Mouse (Mus musculus) limb, embryonic 13.5 days (tissue): ENCODE measurements at regions not wholly inside any gene's neighbourhood (a gene's known extent, or its start where the extent isn't known, plus 50 kb on each side); places are given as distances from the start of the nearest gene placed in this dataset.

ENCODE experiments used
- ATAC-seq: fragments of 200-750 bp; cut with Nextera tagmentation; 2 replicates; pipeline ENCODE4 v1.8.0; 2017; ENCODE audit warnings: low read depth, moderate number of reproducible peaks, moderate TSS enrichment; ENCODE audit not compliant: low FRiP score
- H3K27ac ChIP-seq: fragments of 300-500 bp; sonication (generic); 2 replicates; pipeline ENCODE4 v1.5.1; 2015; ENCODE audit warnings: inconsistent platforms, mild to moderate bottlenecking, moderate library complexity
- H3K27me3 ChIP-seq: fragments of 300-500 bp; sonication (generic); 2 replicates; pipeline ENCODE4 v1.6.1; 2015; ENCODE audit warnings: mild to moderate bottlenecking, inconsistent platforms
- H3K36me3 ChIP-seq: fragments of 300-500 bp; sonication (generic); 2 replicates; pipeline ENCODE4 v1.6.1; 2015; ENCODE audit warnings: inconsistent platforms, mild to moderate bottlenecking, moderate library complexity
- H3K4me1 ChIP-seq: fragments of 300-500 bp; sonication (generic); 2 replicates; pipeline ENCODE4 v1.6.1; 2015; ENCODE audit warnings: inconsistent platforms
- H3K4me2 ChIP-seq: fragments of 300-500 bp; sonication (generic); replicated peaks from 2 replicates; pipeline ENCODE4 v1.6.1; 2015; ENCODE audit warnings: inconsistent platforms, mild to moderate bottlenecking, moderate library complexity
- H3K4me3 ChIP-seq: fragments of 300-500 bp; sonication (generic); 2 replicates; pipeline ENCODE4 v1.5.1; 2015; ENCODE audit warnings: moderate library complexity, mild to moderate bottlenecking, inconsistent platforms
- H3K9ac ChIP-seq: fragments of 300-500 bp; sonication (generic); 2 replicates; pipeline ENCODE4 v1.6.1; 2015; ENCODE audit warnings: mild to moderate bottlenecking, inconsistent platforms
- H3K9me3 ChIP-seq: fragments of 300-500 bp; sonication (generic); 2 replicates; pipeline ENCODE4 v1.6.1; 2016; ENCODE audit warnings: inconsistent platforms
- WGBS: fragments of 180-500 bp; shearing (Covaris S2); methylation state at CpG from one replicate; pipeline ENCODE4 v1.1.7; 2015; 5-methylcytosine and 5-hydroxymethylcytosine counted together

DNA sequence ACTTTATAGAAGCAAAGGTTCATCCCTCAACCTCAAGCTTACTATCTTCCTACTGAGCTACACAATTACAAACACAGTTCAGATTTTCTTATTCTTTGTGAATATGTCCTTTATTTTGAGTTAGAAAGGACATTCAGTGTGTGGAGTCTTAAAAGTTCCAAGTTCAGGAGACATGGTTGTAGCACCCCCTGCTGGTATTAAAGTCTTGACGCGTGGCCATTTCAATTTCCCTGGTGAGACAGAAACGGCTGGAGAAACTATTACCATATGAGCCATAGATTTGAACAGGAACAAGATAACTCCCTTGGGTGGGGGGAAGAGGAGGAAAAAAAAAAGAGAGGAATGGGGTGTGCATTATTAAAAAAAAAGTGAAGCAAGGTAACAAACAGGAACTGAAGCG is 336.6 kb downstream of the Plod2 start:
- H3K27ac ChIP-seq: no peak overlapping the region
- peak; percentile 24; the same call in 1 of the 2 replicates for ATAC-seq
- H3K4me1 ChIP-seq: no peaks in the 10 kb centered on the region
- H3K4me2 ChIP-seq: no peak overlapping the region
- no peaks in the 10 kb centered on the region for H3K27me3 ChIP-seq
- no peak overlapping the region for H3K4me3 ChIP-seq
- 26% methylated on average over 4 of the region's 4 CpGs for WGBS
- no peaks in the 10 kb centered on the region for H3K36me3 ChIP-seq
- H3K9ac ChIP-seq: no peak overlapping the region
- no peaks in the 10 kb centered on the region for H3K9me3 ChIP-seq

DNA sequence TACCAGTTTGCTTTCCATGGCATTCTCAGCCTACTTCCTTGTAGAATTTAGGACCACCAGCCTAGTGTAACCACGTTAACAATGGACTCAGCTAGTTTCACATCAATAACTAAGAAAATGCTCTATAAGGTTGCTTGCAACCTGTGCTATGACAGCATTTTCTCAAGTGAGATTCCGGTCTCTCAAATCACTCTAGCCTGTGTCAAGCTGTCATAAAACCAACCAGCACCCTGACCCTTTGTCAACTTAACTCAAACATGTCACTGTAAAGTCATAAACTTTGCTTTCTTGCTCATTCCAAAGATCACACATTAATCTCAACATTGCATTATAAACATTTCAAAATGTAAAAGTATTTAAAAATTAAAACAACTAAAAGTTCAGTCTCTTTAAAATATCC is 337.8 kb downstream of the Plod2 start:
- Histone ChIP-seq H3K4me3 (no peak overlapping the region), H3K27ac (no peak overlapping the region)

DNA sequence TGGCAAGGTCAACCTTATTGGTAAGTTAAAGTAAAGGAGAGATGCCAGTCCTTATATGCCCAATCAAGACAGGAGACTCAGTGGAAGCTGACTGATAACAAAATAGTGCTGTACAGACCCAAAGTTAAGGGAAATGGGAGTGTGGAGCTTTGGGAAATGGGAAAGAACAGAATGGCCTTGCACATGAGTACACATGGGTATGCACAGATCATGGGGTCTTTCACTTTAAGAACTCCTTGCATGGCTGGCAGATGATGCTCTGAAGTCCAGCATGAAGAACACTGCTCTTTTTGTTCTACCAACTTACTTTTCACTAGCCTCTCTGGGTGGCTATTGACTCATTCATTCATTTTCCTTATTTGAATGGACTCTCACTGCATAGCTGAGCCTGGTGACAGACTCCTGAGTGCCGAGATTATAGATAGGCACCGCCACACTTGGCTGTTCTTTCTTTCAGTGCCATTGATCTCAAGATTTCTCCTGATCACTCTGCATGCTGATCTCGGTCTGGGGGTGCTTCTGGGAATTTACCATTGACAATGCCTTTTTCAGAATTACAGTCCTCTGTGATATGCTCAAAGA is 340.3 kb downstream of the Plod2 start:
- no peaks in the 10 kb centered on the region for H3K9me3 ChIP-seq
- ATAC-seq: no peak
- no peaks in the 10 kb centered on the region for H3K4me1 ChIP-seq
- H3K36me3 ChIP-seq: no peaks in the 10 kb centered on the region
- H3K9ac ChIP-seq: no peak overlapping the region
- no peak overlapping the region for H3K27ac ChIP-seq
- no peak overlapping the region for H3K4me3 ChIP-seq
- no peaks in the 10 kb centered on the region for H3K27me3 ChIP-seq
- 72% methylated on average over 3 of the region's 3 CpGs for WGBS
- no peak overlapping the region for H3K4me2 ChIP-seq

More for the DNA sequence above, 337.8 kb downstream of the Plod2 start:
- 82% methylated on average over 2 of the region's 2 CpGs for WGBS
- Histone ChIP-seq H3K9ac (no peak overlapping the region), H3K4me1 (no peaks in the 10 kb centered on the region), H3K4me2 (no peak overlapping the region), H3K36me3 (no peaks in the 10 kb centered on the region), H3K9me3 (no peaks in the 10 kb centered on the region), H3K27me3 (no peaks in the 10 kb centered on the region)
- ATAC-seq: no peak

GRCm38 (mm10) chr9:92890063-92890462 is 348.0 kb downstream of the Plod2 start:
- no peaks in the 10 kb centered on the region for H3K9me3 ChIP-seq
- no peak overlapping the region for H3K4me3 ChIP-seq
- H3K9ac ChIP-seq: no peak overlapping the region
- ATAC-seq: no peak
- H3K4me2 ChIP-seq: no peak overlapping the region
- H3K4me1 ChIP-seq: no peaks in the 10 kb centered on the region
- no peak overlapping the region for H3K27ac ChIP-seq
- no peaks in the 10 kb centered on the region for H3K27me3 ChIP-seq
- no peaks in the 10 kb centered on the region for H3K36me3 ChIP-seq

DNA sequence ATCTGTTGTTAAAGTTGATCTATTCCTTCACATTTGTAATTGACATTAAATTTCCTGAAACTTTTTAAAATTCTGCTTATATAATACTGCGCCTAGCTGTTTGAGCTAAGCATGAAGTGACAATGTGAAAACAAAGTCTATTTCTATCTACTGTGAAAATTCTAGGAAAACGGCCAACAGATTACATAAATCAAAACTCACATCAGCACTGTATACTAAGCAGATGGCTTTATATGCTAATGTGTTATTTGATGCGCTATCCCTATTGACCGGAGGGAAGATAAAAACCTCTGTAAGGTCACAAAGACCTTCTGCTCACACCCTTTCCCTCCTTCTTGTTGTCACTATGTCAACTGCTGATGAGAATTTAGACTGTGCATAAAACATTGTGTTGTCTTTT is 357.7 kb downstream of the Plod2 start:
- 86% methylated on average over 4 of the region's 4 CpGs for WGBS
- H3K4me3 ChIP-seq: no peak overlapping the region
- H3K4me2 ChIP-seq: no peak overlapping the region
- H3K9me3 ChIP-seq: no peaks in the 10 kb centered on the region
- no peaks in the 10 kb centered on the region for H3K4me1 ChIP-seq
- H3K27me3 ChIP-seq: no peaks in the 10 kb centered on the region
- no peak overlapping the region for H3K27ac ChIP-seq
- H3K9ac ChIP-seq: no peak overlapping the region
- ATAC-seq: no peak
- H3K36me3 ChIP-seq: no peaks in the 10 kb centered on the region

DNA sequence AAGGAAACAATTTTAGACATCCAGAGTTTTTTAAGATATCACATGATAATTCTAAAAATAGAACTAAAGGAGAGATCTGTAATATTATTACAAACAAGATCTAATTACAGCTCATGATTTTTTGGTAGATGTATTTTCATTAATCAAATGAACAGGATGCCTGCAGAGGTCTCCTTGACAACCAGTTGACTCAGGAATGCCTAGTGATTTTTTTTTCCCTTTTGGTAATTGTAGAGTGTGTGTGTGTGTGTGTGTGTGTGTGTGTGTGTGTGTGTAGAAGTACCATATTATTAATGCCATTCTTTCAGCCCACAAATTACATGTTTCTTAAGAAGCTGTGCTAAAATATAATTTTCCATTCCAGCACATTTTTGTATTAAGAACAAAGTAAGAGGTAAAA is 365.1 kb downstream of the Plod2 start:
- Histone ChIP-seq H3K4me3 (no peak overlapping the region), H3K4me2 (no peak overlapping the region), H3K36me3 (no peaks in the 10 kb centered on the region), H3K4me1 (no peaks in the 10 kb centered on the region), H3K9me3 (no peaks in the 10 kb centered on the region), H3K27ac (no peak overlapping the region), H3K27me3 (no peaks in the 10 kb centered on the region), H3K9ac (no peak overlapping the region)
- ATAC-seq: no peak

GRCm38 (mm10) chr9:92919396-92919795 is 377.4 kb downstream of the Plod2 start:
- Histone ChIP-seq H3K4me2 (no peak overlapping the region), H3K36me3 (no peaks in the 10 kb centered on the region), H3K27ac (no peak overlapping the region), H3K4me1 (no peaks in the 10 kb centered on the region), H3K9me3 (no peaks in the 10 kb centered on the region), H3K27me3 (no peaks in the 10 kb centered on the region), H3K4me3 (no peak overlapping the region), H3K9ac (no peak overlapping the region)
- no peak for ATAC-seq
- 73% methylated on average over 1 of the region's 1 CpGs for WGBS

DNA sequence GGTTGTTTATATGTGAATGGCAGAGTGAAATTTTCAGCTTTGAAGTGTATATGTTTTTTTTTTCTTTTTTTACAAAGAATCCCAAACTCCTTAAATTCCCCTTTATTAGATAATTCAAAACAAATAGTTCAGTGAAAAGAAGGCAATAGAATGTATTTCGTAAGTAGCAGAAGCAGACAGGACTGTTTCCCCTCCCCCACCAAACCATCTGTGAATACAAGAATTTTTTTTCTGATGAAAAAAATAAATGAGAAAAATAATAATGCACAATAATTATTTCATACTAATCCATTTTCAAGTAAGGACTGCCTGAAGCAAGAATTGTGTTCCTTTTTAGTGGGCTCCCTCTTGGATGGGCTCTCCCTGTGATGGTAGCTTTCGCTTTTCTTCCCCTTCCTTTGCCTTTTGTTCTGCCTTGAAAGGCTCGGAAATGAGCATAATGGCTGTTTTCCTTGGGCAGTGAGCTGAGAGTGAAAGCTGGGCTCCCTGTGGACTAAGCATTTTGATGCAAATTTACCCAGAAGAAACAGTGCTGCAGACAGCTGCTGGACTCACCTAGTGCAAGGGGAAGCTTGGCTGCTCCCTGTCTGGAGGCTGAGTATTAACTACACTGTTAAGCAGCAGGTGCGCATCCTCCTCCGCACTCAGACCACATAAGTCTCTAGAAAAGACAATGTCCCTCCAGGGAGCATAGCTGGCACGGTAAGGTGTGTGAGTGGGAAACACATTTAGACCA is 388.4 kb downstream of the Plod2 start:
- Histone ChIP-seq H3K4me3 (no peak overlapping the region), H3K4me2 (no peak overlapping the region), H3K4me1 (no peaks in the 10 kb centered on the region), H3K27ac (no peak overlapping the region), H3K27me3 (no peaks in the 10 kb centered on the region), H3K36me3 (no peaks in the 10 kb centered on the region), H3K9me3 (peaks cover 17% of the 10 kb centered on the region; the same call in 1 of the 2 replicates), H3K9ac (no peak overlapping the region)
- no peak for ATAC-seq
- WGBS: 56% methylated on average over 6 of the region's 6 CpGs

- Histone ChIP-seq H3K9me3 (peaks cover 22% of the 10 kb centered on the region), H3K4me3 (no peak overlapping the region), H3K27me3 (no peaks in the 10 kb centered on the region), H3K4me2 (no peak overlapping the region), H3K4me1 (no peaks in the 10 kb centered on the region), H3K27ac (no peak overlapping the region), H3K9ac (no peak overlapping the region), H3K36me3 (no peaks in the 10 kb centered on the region)
- ATAC-seq: no peak
- 76% methylated on average over 1 of the region's 1 CpGs for WGBS
Observed at GRCm38 (mm10) chr9:92937802-92938201, 395.8 kb downstream of the Plod2 start.

- no peak for ATAC-seq
- no peaks in the 10 kb centered on the region for H3K27me3 ChIP-seq
- no peak overlapping the region for H3K4me3 ChIP-seq
- H3K36me3 ChIP-seq: no peaks in the 10 kb centered on the region
- H3K9ac ChIP-seq: no peak overlapping the region
- H3K4me2 ChIP-seq: no peak overlapping the region
- H3K4me1 ChIP-seq: no peaks in the 10 kb centered on the region
- no peak overlapping the region for H3K27ac ChIP-seq
- H3K9me3 ChIP-seq: no peaks in the 10 kb centered on the region
Observed at GRCm38 (mm10) chr9:92950092-92950491, 408.1 kb downstream of the Plod2 start.

- Histone ChIP-seq H3K4me3 (no peak overlapping the region), H3K27me3 (no peaks in the 10 kb centered on the region), H3K4me1 (no peaks in the 10 kb centered on the region), H3K9ac (no peak overlapping the region), H3K27ac (no peak overlapping the region), H3K36me3 (no peaks in the 10 kb centered on the region), H3K4me2 (no peak overlapping the region), H3K9me3 (no peaks in the 10 kb centered on the region)
- ATAC-seq: no peak
- WGBS: 89% methylated on average over 1 of the region's 1 CpGs
Observed at GRCm38 (mm10) chr9:92963275-92963674, 421.3 kb downstream of the Plod2 start.

DNA sequence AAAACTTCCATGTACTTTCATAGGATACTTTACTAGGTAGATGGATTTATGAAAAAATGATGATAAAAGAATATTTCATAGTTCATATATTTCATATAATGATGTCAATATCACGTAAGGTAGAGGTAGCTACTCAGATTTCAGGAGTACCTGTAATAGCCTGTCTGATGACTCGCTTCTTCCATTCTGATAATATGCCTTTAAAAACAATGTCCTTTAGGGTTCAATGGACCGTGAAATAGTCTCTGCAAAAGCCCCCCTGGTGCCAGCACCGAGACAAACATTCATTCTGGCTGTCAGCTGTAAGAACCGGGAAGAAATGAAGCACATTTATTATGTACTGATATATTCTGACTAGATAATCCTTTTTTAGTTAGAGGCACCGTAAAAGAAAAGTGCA is 449.7 kb downstream of the Plod2 start:
- no peak overlapping the region for H3K4me2 ChIP-seq
- no peak overlapping the region for H3K4me3 ChIP-seq
- no peaks in the 10 kb centered on the region for H3K27me3 ChIP-seq
- WGBS: 51% methylated on average over 6 of the region's 6 CpGs
- no peak overlapping the region for H3K27ac ChIP-seq
- H3K9ac ChIP-seq: no peak overlapping the region
- H3K4me1 ChIP-seq: no peaks in the 10 kb centered on the region
- H3K36me3 ChIP-seq: no peaks in the 10 kb centered on the region
- H3K9me3 ChIP-seq: no peaks in the 10 kb centered on the region; the same call in 1 of the 2 replicates
- no peak for ATAC-seq

- no peak for ATAC-seq
- 83% methylated on average over 2 of the region's 2 CpGs for WGBS
Observed at GRCm38 (mm10) chr9:92996156-92996555, 454.1 kb downstream of the Plod2 start.

More at GRCm38 (mm10) chr9:92996156-92996555, 454.1 kb downstream of the Plod2 start:
- Histone ChIP-seq H3K4me1 (0 out of 2 replicates have a peak, but pooled peaks cover 3% of the 10 kb centered on the region), H3K9me3 (no peaks in the 10 kb centered on the region; the same call in 1 of the 2 replicates), H3K36me3 (no peaks in the 10 kb centered on the region), H3K4me2 (no peak overlapping the region), H3K9ac (no peak overlapping the region), H3K27me3 (no peaks in the 10 kb centered on the region), H3K27ac (no peak overlapping the region), H3K4me3 (no peak overlapping the region)
